Mouse (Mus musculus) ES-Bruce4 (cell line): ENCODE measurements at regions not wholly inside any gene's neighbourhood (a gene's known extent, or its start where the extent isn't known, plus 50 kb on each side); places are given as distances from the start of the nearest gene placed in this dataset.

Experiments
- CTCF ChIP-seq: IDR thresholded peaks from one replicate; pipeline ENCODE4 v1.8.1; 2011; ENCODE audit warnings: low read depth, low read length
- EP300 ChIP-seq: IDR thresholded peaks from 2 replicates; pipeline ENCODE4 v1.6.1; 2011; ENCODE audit warnings: low read depth, low read length; ENCODE audit not compliant: insufficient read depth
- POLR2A ChIP-seq: IDR thresholded peaks from one replicate; pipeline ENCODE4 v1.8.1; 2011; ENCODE audit warnings: low read length; ENCODE audit not compliant: insufficient read depth

- TF ChIP-seq CTCF: no peak
- TF ChIP-seq EP300: no peak
- no peak for TF ChIP-seq POLR2A
Measured at GRCm38 (mm10) chr10:118612091-118612490, 171.2 kb downstream of the Ifng start.
